Mouse (Mus musculus) cerebellum, adult 2 months (tissue): ENCODE data around the gene Aff2. TPM values are rescaled to one million over a fixed set of nuclear protein-coding genes. Genes with fewer than 3 reads are reported as not detected.

ENCODE experiments used
- DNase-seq, 2 experiments: peaks; one replicate each; pipeline ENCODE4 v3.0.0; 2021
- H3K27ac ChIP-seq: fragments of 200-500 bp; 2 replicates; pipeline ENCODE4 v1.5.1; 2012; ENCODE audit warnings: low read length, control low read depth, inconsistent platforms; ENCODE audit not compliant: insufficient read depth
- H3K27me3 ChIP-seq: fragments of 200-500 bp; 2 replicates; pipeline ENCODE4 v1.6.1; 2012; ENCODE audit warnings: inconsistent platforms, mild to moderate bottlenecking, low read length, moderate library complexity; ENCODE audit not compliant: control insufficient read depth, insufficient read depth
- H3K4me1 ChIP-seq: fragments of 200-500 bp; 2 replicates; pipeline ENCODE4 v1.6.1; 2011; ENCODE audit warnings: low read length; ENCODE audit not compliant: control insufficient read depth, insufficient read depth
- H3K4me3 ChIP-seq: fragments of 200-500 bp; replicated peaks from 2 replicates; pipeline ENCODE3; 2011; ENCODE audit warnings: mild to moderate bottlenecking, low read depth, low read length, control low read depth; ENCODE audit not compliant: insufficient read depth
- CTCF ChIP-seq: fragments of 200-500 bp; IDR thresholded peaks from 2 replicates; pipeline ENCODE4 v1.5.1; 2011; ENCODE audit warnings: low read depth, mild to moderate bottlenecking, control low read depth, low read length, moderate library complexity, borderline replicate concordance; ENCODE audit not compliant: insufficient read depth
- POLR2A ChIP-seq: fragments of 200-500 bp; IDR thresholded peaks from 2 replicates; pipeline ENCODE4 v1.6.1; 2011; ENCODE audit warnings: low read length, control low read depth, borderline replicate concordance; ENCODE audit not compliant: insufficient read depth
- WGBS: fragments of 180-500 bp; shearing (Covaris S2); methylation state at CpG from one replicate; pipeline ENCODE4 v1.1.7; 2018; 5-methylcytosine and 5-hydroxymethylcytosine counted together
- polyA plus RNA-seq: library from polyadenylated mRNA; depleted of rRNA; stranded (reverse); fragments of >200 nt; gene quantifications from 2 replicates; pipeline ENCODE4 v1.2.3, GENCODE M21; 2012

The Aff2 gene
- polyA plus RNA-seq, 1 experiment = 4.7 TPM

DNA sequence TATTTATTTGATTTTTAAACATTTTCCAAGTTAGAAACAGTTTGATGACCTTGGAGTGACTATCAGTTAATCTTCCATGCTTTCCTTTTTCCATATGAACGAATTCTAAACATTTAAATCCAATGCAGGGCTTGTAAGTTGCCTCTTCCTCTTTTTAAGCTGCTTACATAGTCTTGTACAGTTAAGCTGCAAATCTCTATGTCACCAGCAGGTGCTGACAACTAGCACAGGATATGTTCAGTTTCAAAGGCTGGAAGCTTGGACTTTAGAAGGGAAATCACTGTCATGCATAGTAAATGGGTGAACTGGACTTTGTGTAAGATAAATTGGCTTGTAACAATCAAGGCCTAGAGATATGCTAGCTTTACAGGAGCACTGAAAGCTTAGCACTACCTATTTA is 29.6 kb downstream of the Aff2 start:
- Histone ChIP-seq H3K27ac (no peak overlapping the region), H3K27me3 (no peaks in the 10 kb centered on the region), H3K4me1 (no peaks in the 10 kb centered on the region), H3K4me3 (no peak overlapping the region)
- 63% methylated on average over 1 of the region's 1 CpGs for WGBS
- no peak for TF ChIP-seq POLR2A
- no peak for TF ChIP-seq CTCF
- DNase-seq = peak in 1 of 2 experiments; percentile 3

- Histone ChIP-seq H3K4me1 (no peaks in the 10 kb centered on the region), H3K27ac (no peak overlapping the region), H3K4me3 (no peak overlapping the region), H3K27me3 (no peaks in the 10 kb centered on the region)
- no peak for DNase-seq
- WGBS = 75% methylated on average over 1 of the region's 1 CpGs
- TF ChIP-seq POLR2A = no peak
- TF ChIP-seq CTCF = no peak
Measured at GRCm38 (mm10) chrX:69415043-69415442, 54.9 kb downstream of the Aff2 start.

GRCm38 (mm10) chrX:69438422-69438821 is 78.3 kb downstream of the Aff2 start:
- H3K4me3 ChIP-seq = no peak overlapping the region
- WGBS = 96% methylated on average over 3 of the region's 3 CpGs
- no peak for DNase-seq
- no peaks in the 10 kb centered on the region for H3K27me3 ChIP-seq
- H3K27ac ChIP-seq = no peak overlapping the region
- H3K4me1 ChIP-seq = no peaks in the 10 kb centered on the region
- TF ChIP-seq CTCF (no peak), POLR2A (no peak)

DNA sequence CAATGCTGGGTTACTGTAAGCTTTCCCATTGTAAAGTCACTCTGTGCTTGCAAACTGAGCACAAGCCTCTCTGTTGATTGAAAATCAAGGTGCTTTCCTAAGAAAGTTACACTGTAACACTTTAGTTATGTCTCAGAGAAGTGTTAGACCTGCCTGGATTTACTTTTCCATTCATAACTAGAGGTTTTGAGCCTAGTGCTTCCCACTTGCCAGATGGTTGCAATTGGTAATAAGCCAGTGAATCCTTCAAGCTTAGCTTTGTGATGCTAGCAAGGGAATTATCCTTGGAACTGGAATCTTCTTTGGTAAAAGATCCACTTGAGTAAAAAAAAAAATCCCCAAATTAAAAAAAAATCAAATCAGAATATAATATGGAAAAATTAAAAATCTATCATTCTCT is 81.8 kb downstream of the Aff2 start:
- no peaks in the 10 kb centered on the region for H3K4me1 ChIP-seq
- no peak overlapping the region for H3K4me3 ChIP-seq
- DNase-seq = peak in 1 of 2 experiments; percentile 51
- no peaks in the 10 kb centered on the region for H3K27me3 ChIP-seq
- no peak for TF ChIP-seq CTCF
- no peak for TF ChIP-seq POLR2A
- H3K27ac ChIP-seq = no peak overlapping the region

DNA sequence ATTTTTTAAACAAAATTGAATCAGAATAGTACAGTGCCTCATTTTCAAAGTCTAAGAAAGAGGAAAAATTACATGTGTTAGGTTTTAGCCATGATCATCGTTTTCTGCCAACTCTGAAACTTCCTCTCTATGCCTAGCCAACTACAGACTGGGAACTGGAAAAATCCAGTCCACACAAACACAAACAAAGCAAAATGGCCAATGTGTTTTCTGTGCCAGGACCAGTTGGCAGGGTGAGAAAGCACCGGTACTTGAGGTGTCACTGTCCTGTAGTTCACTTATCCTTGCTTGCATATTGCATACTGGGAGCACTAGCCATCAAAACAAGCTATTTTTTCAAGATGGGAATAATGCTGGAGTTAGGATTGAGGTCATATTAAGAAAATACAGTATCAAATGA is 100.8 kb downstream of the Aff2 start:
- H3K4me1 ChIP-seq = no peaks in the 10 kb centered on the region
- no peaks in the 10 kb centered on the region for H3K27me3 ChIP-seq
- H3K4me3 ChIP-seq = no peak overlapping the region
- peak in 1 of 2 experiments; percentile 53 for DNase-seq
- 21% methylated on average over 2 of the region's 2 CpGs for WGBS
- TF ChIP-seq POLR2A (no peak), CTCF (no peak)
- no peak overlapping the region for H3K27ac ChIP-seq

GRCm38 (mm10) chrX:69502061-69502460 is 142.0 kb downstream of the Aff2 start:
- H3K27ac ChIP-seq = no peak overlapping the region
- no peak overlapping the region for H3K4me3 ChIP-seq
- WGBS = 23% methylated on average over 3 of the region's 3 CpGs
- DNase-seq = no peak
- no peaks in the 10 kb centered on the region for H3K4me1 ChIP-seq
- TF ChIP-seq POLR2A = no peak
- TF ChIP-seq CTCF = no peak
- no peaks in the 10 kb centered on the region for H3K27me3 ChIP-seq

DNA sequence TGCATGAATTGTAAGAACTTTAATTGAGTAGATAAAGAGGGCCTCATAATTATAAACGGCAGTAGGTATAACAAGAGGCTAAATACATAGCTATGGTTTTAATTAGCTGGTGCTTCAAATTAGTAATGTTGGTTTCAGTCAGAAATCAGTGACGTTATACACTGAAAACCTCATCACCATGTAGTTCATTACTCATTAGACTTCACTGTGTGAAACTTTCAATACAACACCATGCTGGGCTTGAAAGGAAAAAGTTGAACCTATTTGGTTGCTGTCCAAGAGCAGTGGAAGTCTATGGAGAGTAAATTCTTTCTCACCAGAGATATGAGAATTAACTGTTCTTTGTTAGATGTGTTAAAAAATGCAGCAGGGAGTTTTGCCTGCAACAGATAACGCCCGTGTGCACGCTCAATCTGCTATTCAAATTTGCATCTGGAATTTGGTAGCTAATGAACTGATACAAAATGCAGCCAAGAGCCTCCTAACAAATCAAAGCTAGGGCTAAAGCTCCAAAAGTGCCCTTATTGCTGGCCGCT is 158.0 kb downstream of the Aff2 start:
- H3K27ac ChIP-seq = no peak overlapping the region
- H3K4me1 ChIP-seq = no peaks in the 10 kb centered on the region
- no peak for DNase-seq
- no peak for TF ChIP-seq POLR2A
- TF ChIP-seq CTCF = no peak
- 56% methylated on average over 6 of the region's 6 CpGs for WGBS
- no peak overlapping the region for H3K4me3 ChIP-seq
- H3K27me3 ChIP-seq = no peaks in the 10 kb centered on the region

DNA sequence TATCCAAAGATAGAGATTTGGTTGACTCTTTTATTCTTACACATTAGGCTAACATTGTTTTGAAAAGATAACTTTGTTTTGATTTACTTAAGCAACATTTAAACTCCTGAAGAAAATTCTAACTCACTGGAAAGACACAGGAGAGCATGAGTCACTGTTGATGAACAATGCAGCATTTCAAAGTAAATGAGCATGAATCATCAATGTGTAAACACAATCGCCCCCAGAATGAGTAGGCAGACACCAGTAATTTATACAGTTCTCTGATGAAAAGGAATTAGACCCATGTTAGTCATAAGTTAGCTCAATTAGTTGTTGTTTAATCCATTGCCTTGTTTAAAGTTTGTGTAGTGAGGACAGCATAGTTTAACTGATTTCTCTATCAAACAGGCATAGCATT is 180.7 kb downstream of the Aff2 start:
- DNase-seq = no peak
- WGBS = 43% methylated on average over 1 of the region's 1 CpGs

DNA sequence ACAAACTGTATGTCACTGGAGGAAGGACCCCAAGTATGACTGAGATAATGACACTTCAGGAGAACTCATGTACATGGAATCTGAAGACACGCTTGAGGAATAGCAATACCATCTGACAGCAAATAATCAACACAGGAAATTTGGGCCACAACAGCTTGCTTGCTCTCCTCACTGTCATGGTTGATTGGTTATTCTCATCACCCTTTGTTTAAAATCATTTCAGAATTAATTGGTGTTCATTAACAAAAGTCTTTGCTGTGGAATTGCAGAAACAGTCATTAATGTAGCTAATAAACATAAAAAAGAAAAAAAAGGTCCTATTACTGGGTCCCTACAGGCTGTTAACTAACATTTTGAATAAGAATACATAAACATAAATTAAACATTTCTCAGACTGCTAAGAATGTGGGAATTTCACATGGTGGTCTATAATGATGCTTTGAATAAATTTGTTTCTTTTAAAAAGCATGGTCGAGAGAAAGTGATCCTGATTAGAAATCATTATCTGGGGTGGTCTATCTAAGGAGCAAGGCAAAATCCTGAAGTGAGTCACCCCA is 219.9 kb downstream of the Aff2 start:
- Histone ChIP-seq H3K27ac (no peak overlapping the region), H3K27me3 (no peaks in the 10 kb centered on the region), H3K4me3 (no peak overlapping the region), H3K4me1 (no peaks in the 10 kb centered on the region)
- 72% methylated on average over 2 of the region's 2 CpGs for WGBS
- TF ChIP-seq CTCF (no peak), POLR2A (no peak)
- DNase-seq = no peak

More for the DNA sequence above, 180.7 kb downstream of the Aff2 start:
- Histone ChIP-seq H3K27me3 (no peaks in the 10 kb centered on the region), H3K4me3 (no peak overlapping the region), H3K4me1 (no peaks in the 10 kb centered on the region), H3K27ac (no peak overlapping the region)
- no peak for TF ChIP-seq POLR2A
- TF ChIP-seq CTCF = no peak
